Mouse (Mus musculus) left cerebral cortex, postnatal 36 days (tissue): ENCODE data around the gene Hmga1b. TPM values are rescaled to one million over a fixed set of nuclear protein-coding genes. Genes with fewer than 3 reads are reported as not detected.
"Not testable (repeated sequence)": the region's sequence is repeated elsewhere in the genome, so short reads cannot be mapped to it uniquely, and the experiment has no call there.

Experiments used
- DNase-seq, 2 experiments: peaks; one replicate each; pipeline ENCODE4 v3.0.0; 2021 to 2022; ENCODE audit warnings: low spot score in 2 of 2, mixed read lengths in 1 of 2
- intact Hi-C: fragments of 180-260 bp; cut with DNase I; formaldehyde crosslinking; loops from one replicate; pipeline ENCODE4 v1.15.1; 2025
- total RNA-seq, 2 experiments: library from RNA; stranded (reverse); gene quantifications; 2 replicates each; pipeline ENCODE4 v1.2.3; 2021

Gene Hmga1b
- total RNA-seq, 2 experiments from 2014 or later: 23.4 to 34.8 TPM

GRCm38 (mm10) chr11:120777123-120777522 is 14.5 kb downstream of the Hmga1b start:
- intact Hi-C loops: loop anchor here (10.0 kb wide), 1 partner anchor 122 kb away; no protein-coding TSS in a partner anchor
- no peak for DNase-seq

- no peak for DNase-seq
- intact Hi-C loops: loop anchor here (10.0 kb wide), 1 partner anchor 125 kb away; no protein-coding TSS in a partner anchor
Measured at GRCm38 (mm10) chr11:120779876-120780275, 17.3 kb downstream of the Hmga1b start.

- DNase-seq, intact Hi-C loops: not testable (repeated sequence)
Measured at GRCm38 (mm10) chr11:120781361-120781760, 18.8 kb downstream of the Hmga1b start.

- intact Hi-C loops: loop anchor here (2.0 kb wide), 1 partner anchor 41 kb away; the partner anchor contains the start of gene Fasn
- peak in 1 of 2 experiments; percentile 24 for DNase-seq
Measured at GRCm38 (mm10) chr11:120783426-120784063, 21.0 kb downstream of the Hmga1b start.

DNA sequence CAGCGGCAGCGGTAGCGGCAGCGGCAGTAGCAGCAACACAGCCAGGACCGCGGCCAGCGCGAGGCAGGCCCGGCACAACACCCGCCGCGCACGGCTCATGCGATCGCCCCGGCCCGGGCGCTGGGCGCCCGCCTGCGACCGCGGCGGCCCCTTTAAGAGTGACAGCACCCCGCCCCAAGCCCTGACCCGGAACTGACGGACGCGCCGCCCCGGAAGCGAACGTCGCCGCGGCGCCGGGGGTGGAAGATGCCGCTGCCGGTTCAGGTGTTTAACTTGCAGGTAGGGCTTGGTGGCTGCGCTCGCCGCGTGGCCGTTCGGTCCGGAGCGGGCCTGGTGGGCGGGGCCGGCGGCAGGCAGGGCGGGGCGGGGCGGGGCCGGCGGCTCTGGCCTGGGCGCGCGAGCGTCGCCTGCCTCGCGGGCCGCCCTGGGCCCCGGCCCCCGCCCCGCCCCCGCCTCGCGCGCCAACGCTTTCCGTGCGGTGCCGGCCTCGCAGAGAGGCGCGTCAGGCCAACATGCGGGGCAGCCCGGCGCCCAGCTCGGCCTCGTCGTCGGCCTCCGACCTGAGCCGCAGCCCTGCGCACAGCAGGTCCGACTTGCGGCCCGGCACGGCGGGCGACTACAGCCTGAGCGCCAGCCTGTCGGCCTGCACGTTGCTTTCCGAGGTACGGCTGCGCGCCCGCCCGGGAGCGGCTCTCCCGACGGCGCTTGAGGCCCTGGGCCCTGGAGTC is 21.6 kb downstream of the Hmga1b start, which contains the start of the genes Rfng and Gps1:
Gene Rfng (minus strand): TSS at position 144 of the 728 bp plus-strand sequence.
Gene Gps1 (plus strand): TSS at position 209 of the 728 bp plus-strand sequence.
- DNase-seq: peak; percentile 83 to 88
- intact Hi-C loops: loop anchor here (2.0 kb wide), 1 partner anchor 41 kb away; the partner anchor contains the start of gene Fasn

DNA sequence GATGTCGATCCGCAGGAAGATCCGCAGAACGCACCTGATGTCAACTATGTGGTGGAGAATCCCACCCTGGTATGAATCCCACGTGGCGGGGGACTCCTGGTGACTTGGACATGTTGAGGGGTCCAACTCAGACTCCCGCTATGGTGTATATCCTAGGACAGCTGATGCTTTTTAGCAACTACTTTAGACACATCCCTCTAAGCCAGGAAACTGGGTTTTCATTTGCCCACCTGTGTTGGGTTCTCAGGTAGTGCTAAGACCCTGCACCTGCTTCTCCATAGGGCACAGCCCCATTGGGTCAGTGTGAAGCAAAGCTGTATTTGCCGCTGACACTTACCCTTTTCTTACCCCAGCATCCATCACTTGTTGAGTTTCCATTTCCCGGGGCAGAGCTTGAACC is 22.6 kb downstream of the Hmga1b start:
- no peak for DNase-seq
- intact Hi-C loops: loop anchor here (2.0 kb wide), 1 partner anchor 40 kb away; the partner anchor contains the start of gene Fasn

- DNase-seq, intact Hi-C loops: not testable (repeated sequence)
Measured at GRCm38 (mm10) chr11:120788460-120788859, 25.9 kb downstream of the Hmga1b start.

GRCm38 (mm10) chr11:120789355-120789754 is 26.8 kb downstream of the Hmga1b start:
- intact Hi-C loops: no loop called here
- DNase-seq: no peak

DNA sequence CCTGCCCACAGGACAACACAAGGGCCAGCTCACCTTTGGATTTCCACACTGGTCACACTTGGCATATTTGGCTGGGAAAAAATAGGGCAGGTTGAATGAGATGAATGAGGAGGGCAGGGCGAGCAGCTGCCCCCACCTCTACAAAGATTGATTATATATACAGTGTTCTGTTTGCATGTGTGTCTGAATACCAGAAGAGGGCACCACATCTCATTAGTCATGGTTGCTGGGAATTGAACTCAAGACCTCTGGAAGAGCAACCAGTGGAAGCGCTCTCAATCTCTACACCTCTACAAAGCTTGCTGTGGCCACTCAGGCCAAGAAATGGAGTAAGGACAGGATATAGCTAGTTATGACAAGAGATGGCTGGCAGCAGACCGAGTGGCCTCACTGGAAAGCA is 27.2 kb downstream of the Hmga1b start:
- DNase-seq: no peak
- intact Hi-C loops: no loop called here

GRCm38 (mm10) chr11:120792652-120793051 is 30.1 kb downstream of the Hmga1b start:
- DNase-seq: no peak
- intact Hi-C loops: no loop called here

DNA sequence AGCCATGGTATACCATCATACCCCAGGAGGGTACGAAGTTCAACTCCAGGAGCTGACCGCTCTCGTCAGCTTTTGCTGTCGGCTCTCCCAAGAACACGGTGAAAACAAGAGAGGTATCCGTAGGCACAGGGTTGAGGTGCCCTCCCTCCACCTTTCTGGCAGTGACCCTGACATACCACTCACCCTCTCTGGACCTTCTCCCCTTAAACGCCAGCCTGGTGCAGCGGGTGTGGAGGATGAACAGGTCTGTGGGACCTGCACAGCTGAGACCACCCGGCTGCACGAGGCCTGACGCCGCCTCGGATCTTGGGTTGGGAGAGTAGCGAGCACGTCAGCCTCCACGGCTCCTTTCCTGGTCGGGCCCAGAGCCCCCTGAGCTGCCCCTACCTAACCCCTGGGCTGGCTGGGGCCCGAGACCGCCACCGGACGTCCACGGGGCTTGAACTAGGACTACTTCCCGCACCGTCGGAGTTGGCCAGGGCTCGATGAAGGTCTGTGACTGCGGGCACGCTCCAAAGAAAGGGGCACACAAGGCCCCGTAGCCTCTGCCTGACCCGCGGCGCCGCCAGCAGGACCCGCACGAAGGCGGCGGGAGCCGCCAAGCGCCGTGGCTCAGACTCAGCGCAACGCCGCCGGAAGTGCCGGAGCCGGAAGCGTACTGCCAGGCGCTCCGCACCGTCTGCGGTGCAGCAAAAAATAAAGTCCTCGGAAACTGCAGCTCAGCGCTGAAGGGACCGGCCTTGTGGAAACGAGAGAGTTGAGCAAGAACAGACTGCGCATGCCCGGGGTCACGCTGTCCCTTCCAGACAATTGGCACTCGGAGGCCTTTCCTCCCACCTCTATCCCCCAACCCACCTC is 33.4 kb downstream of the Hmga1b start, which contains the start of gene Dus1l:
Gene Dus1l (minus strand): TSS at position 648 of the 858 bp plus-strand sequence.
- DNase-seq: peak; percentile 97 to 98
- intact Hi-C loops: no loop called here

GRCm38 (mm10) chr11:120796614-120796946 is 34.0 kb downstream of the Hmga1b start:
- intact Hi-C loops: no loop called here
- DNase-seq: no peak

DNA sequence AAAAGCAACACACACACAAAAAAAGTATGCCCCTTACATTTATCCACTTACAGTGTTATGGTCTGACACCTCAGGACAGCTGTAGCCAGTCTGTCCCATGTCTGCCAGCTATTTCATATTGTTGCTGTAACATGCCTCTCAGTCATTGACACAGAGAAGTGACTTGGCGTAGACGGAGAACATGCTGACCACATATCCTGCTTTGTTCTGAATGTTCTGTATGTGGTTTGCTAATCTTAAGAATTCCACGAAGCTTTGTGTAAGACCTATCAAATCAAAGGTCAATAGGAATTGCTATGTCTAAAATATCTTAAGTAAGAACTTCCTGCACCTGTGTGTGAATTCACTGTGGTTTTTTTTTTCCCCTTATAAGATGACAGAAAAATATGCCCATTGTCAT is 35.6 kb downstream of the Hmga1b start:
- intact Hi-C loops: no loop called here
- DNase-seq: no peak

- no peak for DNase-seq
- intact Hi-C loops: no loop called here
Measured at GRCm38 (mm10) chr11:120799316-120799890, 36.8 kb downstream of the Hmga1b start.

DNA sequence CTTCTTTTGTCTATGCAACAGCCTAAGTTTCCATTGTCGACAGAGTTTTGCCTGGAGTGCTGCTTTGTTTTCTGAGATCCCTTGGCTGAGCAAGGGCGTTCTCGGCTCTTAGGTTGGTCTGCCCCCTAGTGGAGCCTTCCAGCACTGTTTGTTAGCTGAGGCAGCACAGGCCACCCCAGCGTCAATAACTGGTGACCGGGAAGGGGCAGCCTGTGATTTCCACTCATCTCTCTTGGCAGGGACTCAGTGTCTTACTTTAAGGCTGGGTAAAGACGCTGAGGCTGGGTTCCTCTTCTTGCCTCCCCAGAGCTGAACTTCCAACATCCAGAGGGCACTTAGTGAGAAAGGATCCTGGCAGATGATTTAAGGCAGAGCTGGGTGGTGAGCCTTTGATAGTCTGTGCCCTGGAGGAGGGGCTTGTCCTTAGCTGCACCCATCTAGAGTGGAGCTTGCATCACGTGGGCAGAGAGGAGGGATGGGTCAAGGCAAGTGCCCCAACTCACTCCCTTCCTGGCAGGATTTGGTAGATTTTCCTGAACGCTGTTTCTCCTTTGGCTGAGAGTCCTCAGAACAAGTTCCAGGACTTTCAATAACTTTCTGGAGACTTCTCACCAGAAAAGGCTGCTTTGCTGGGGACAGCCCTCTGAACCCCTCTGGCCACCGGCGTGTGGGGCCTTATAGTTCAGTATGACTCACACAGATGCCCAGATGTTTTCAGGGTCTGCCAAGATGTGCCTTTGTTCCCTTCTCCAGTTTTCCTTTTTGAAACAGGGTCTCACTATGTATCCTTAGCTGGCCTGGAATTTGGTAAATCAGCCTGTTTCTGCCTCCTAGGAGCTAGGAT is 37.7 kb downstream of the Hmga1b start:
- DNase-seq: peak; percentile 79 to 84
- intact Hi-C loops: no loop called here

- DNase-seq: no peak
- intact Hi-C loops: no loop called here
Measured at GRCm38 (mm10) chr11:120804274-120804673, 41.7 kb downstream of the Hmga1b start.

DNA sequence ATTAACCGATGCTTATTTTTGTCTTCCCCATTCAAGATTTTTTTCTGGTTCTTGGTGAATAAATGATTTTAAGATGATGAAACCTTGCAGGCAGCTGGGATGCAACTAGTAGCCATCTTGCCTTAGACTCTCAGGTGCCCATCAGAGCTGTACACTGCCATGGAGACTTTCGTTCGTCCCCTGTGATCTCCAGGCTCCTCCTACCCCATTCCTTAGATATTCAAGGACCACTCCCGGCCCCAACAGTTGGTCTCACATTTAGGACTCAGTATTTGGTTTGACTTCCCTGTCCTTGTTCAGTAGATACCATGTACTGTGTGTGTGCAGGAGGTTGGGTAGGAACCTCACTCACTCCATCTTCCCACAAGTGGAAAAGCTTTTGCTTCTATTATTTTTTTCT is 42.2 kb downstream of the Hmga1b start:
- intact Hi-C loops: no loop called here
- no peak for DNase-seq
